8 mouse cellular contexts compared by ENCODE assay signal in genomic region chr11:84513171-84514116, GRCm38 (mm10). TPM values are rescaled to one million over a fixed set of nuclear protein-coding genes. Genes with fewer than 3 reads are reported as not detected.
DNase-seq lines count a peak whose midpoint lies in the region; ATAC-seq lines count a peak whose summit lies in the region.

Aatf (minus strand) TSS chr11:84513522.

- H3K4me1 ChIP-seq in lung, embryonic 16.5 days (replicated peaks; ENCODE audit: control insufficient read depth, insufficient read depth, low read length) = peaks cover 8% of the 10 kb centered on the region; the same call in 1 of the 2 replicates

- peaks cover 6% of the 10 kb centered on the region for H3K36me3 ChIP-seq in lung, embryonic 16.5 days (ENCODE audit: control insufficient read depth, insufficient read depth, low read length)

- H3K27ac ChIP-seq in lung, embryonic 16.5 days (ENCODE audit: low read length) = peak within 1 kb of the TSS; percentile 70

- under 1% methylated on average over 80 of the region's 80 CpGs for WGBS in lung, embryonic 16.5 days

- peak; percentile 87 for DNase-seq in MEL-GATA-1-ER (ENCODE audit: extremely low read depth, low read depth)
- peak; percentile 95 for DNase-seq in cerebellum, adult 8-10 months
- peak; percentile 98 for DNase-seq in forelimb bud, embryonic 11.5 days (ENCODE audit: low read depth, low spot score)
- DNase-seq in layer of hippocampus, adult 9-10 months (ENCODE audit: low spot score) = peak; percentile 80
- DNase-seq in ovary, postnatal 10 days (ENCODE audit: low spot score) = peak; percentile 90
- peak; percentile 95 to 97 for DNase-seq in thymus, postnatal 10 days (ENCODE audit: low spot score in 2 of 2)

- no peaks in the 10 kb centered on the region for H3K9me3 ChIP-seq in lung, embryonic 16.5 days (ENCODE audit: control insufficient read depth, low read length)

- H3K27me3 ChIP-seq in lung, embryonic 16.5 days (ENCODE audit: control insufficient read depth, insufficient read depth, low read depth, low read length) = peaks cover 36% of the 10 kb centered on the region

- peak within 1 kb of the TSS; percentile 75 for H3K4me2 ChIP-seq in lung, embryonic 16.5 days (ENCODE audit: low read depth, low read length)

- ATAC-seq in hematopoietic stem cell, adult 5-6 weeks (replicated peaks in 1 of 2; ENCODE audit: insufficient read depth in 1 of 2, low FRiP score in 2 of 2, low TSS enrichment in 1 of 2, low read depth in 1 of 2, poor library complexity in 2 of 2, severe bottlenecking in 2 of 2) = peak; percentile 82 to 98
- ATAC-seq in lung, embryonic 16.5 days (ENCODE audit: low read depth) = peak; percentile 99

- peak within 1 kb of the TSS; percentile 87 for H3K9ac ChIP-seq in lung, embryonic 16.5 days (ENCODE audit: low read length)

- H3K4me3 ChIP-seq in lung, embryonic 16.5 days (ENCODE audit: low read length) = peak within 1 kb of the TSS; percentile 84

RNA-seq across cellular contexts. Expression of gene Aatf, which starts in this region (rescaled TPM):
- 106 and 107 TPM in 2 replicates for total RNA-seq in hematopoietic stem cell, adult 5-6 weeks (2017)
- polyA plus RNA-seq in lung, embryonic 16.5 days (2015; fragmentation: Nextera tagmentation; extraction: Ambion mirVana) = 33.8 and 39.1 TPM in 2 replicates

Comparison
In these comparisons a context has a peak if more than half of its experiments do, and no peak if none do; other contexts are left out.
1. Peak in every context shown above with its lines: DNase-seq, ATAC-seq, H3K4me3 ChIP-seq and H3K27ac ChIP-seq.